Mouse (Mus musculus): Measurements from ENCODE around the gene Tmprss7. TPM values are rescaled to one million over a fixed set of nuclear protein-coding genes. Genes with fewer than 3 reads are reported as not detected.

The Tmprss7 gene
- total and polyA plus RNA-seq, 3 experiments, result not detected

Other genes starting within 250 kb of the Tmprss7 start
- 0.04 and 0.08 TPM in 2 replicates for gene Gm609, start 200.7 kb downstream of the Tmprss7 start, total RNA-seq (2012; rRNA removed)
- gene Gm609, start 200.7 kb downstream of the Tmprss7 start, total RNA-seq (2014; rRNA removed), result not detected in 2 replicates
- not detected in 2 replicates for gene Gm609, start 200.7 kb downstream of the Tmprss7 start, polyA plus RNA-seq (2012; ENCODE audit: insufficient read length, low read depth)
- gene Gm17783, start 161.6 kb downstream of the Tmprss7 start, total RNA-seq (2012; rRNA removed), result 0.13 TPM in 1 of 2 replicates, not detected in the other
- gene Gm17783, start 161.6 kb downstream of the Tmprss7 start, total RNA-seq (2014; rRNA removed), result not detected in 2 replicates
- not detected in 2 replicates for gene Gm17783, start 161.6 kb downstream of the Tmprss7 start, polyA plus RNA-seq (2012; ENCODE audit: insufficient read length, low read depth)
- not detected in 2 replicates for gene Slc9c1, start 158.3 kb downstream of the Tmprss7 start, total RNA-seq (2012; rRNA removed)
- not detected in 2 replicates for gene Slc9c1, start 158.3 kb downstream of the Tmprss7 start, total RNA-seq (2014; rRNA removed)
- gene Slc9c1, start 158.3 kb downstream of the Tmprss7 start, polyA plus RNA-seq (2012; ENCODE audit: insufficient read length, low read depth), result not detected in 2 replicates
- not detected in 2 replicates for gene Gcsam, start 83.3 kb downstream of the Tmprss7 start, total RNA-seq (2012; rRNA removed)
- not detected in 2 replicates for gene Gcsam, start 83.3 kb downstream of the Tmprss7 start, total RNA-seq (2014; rRNA removed)
- not detected in 2 replicates for gene Gcsam, start 83.3 kb downstream of the Tmprss7 start, polyA plus RNA-seq (2012; ENCODE audit: insufficient read length, low read depth)
- gene BC016579, start 39.6 kb downstream of the Tmprss7 start, total RNA-seq (2012; rRNA removed), result not detected in 2 replicates
- not detected in 2 replicates for gene BC016579, start 39.6 kb downstream of the Tmprss7 start, total RNA-seq (2014; rRNA removed)
- not detected in 2 replicates for gene BC016579, start 39.6 kb downstream of the Tmprss7 start, polyA plus RNA-seq (2012; ENCODE audit: insufficient read length, low read depth)
- gene Tagln3, start 30.9 kb upstream of the Tmprss7 start, total RNA-seq (2012; rRNA removed), result 0.17 and 0.21 TPM in 2 replicates
- 0.19 TPM in 1 of 2 replicates, not detected in the other for gene Tagln3, start 30.9 kb upstream of the Tmprss7 start, total RNA-seq (2014; rRNA removed)
- gene Tagln3, start 30.9 kb upstream of the Tmprss7 start, polyA plus RNA-seq (2012; ENCODE audit: insufficient read length, low read depth), result 0.69 and 0.79 TPM in 2 replicates
- gene Abhd10, start 49.3 kb upstream of the Tmprss7 start, total RNA-seq (2012; rRNA removed), result 13.8 and 14.1 TPM in 2 replicates
- 19.3 and 20.1 TPM in 2 replicates for gene Abhd10, start 49.3 kb upstream of the Tmprss7 start, total RNA-seq (2014; rRNA removed)
- 18.2 and 20.5 TPM in 2 replicates for gene Abhd10, start 49.3 kb upstream of the Tmprss7 start, polyA plus RNA-seq (2012; ENCODE audit: insufficient read length, low read depth)

All from CH12.LX (cell line).